Mouse (Mus musculus) spleen, adult 2 months (tissue): ENCODE results near the gene Trrap.

Experiments
- CTCF ChIP-seq: fragments of 200-500 bp; IDR thresholded peaks from 2 replicates; pipeline ENCODE4 v1.5.1; 2011; ENCODE audit warnings: mild to moderate bottlenecking, inconsistent platforms; ENCODE audit not compliant: insufficient read depth, insufficient read length, insufficient replicate concordance; ENCODE audit errors: extremely low read depth
- POLR2A ChIP-seq: fragments of 200-500 bp; IDR thresholded peaks from 2 replicates; pipeline ENCODE4 v1.6.1; 2011; ENCODE audit warnings: low read depth, low read length, inconsistent platforms

DNA sequence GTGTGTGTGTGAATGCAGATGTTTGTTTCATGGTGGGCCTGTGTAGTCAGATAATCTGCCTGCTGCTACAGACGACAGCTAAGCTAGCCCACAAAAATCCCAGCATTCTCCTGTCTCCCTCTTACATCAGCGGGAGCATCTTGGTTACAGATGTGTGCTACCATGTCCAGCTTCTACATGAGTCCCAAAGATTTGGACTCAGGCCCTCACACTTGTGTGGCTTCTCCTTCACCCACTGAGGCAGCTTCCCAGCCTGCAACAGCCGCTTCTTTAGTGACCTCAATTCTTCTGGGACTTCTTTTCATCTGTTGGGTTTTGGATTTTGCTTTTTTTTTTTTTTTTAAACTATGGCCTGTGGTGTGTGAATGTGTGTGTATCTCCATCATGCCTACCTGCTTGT, 105.3 kb downstream of the Trrap start:
- no peak for TF ChIP-seq CTCF
- no peak for TF ChIP-seq POLR2A
